Mouse (Mus musculus) adrenal gland, adult 8-10 months (tissue): ENCODE results near the gene Ppp1r13l. TPM values are rescaled to one million over a fixed set of nuclear protein-coding genes. Genes with fewer than 3 reads are reported as not detected.
A peak's percentile ranks its signal among the peaks of the same experiment; 100 is the strongest.

Experiments
- DNase-seq: peaks from one replicate; pipeline ENCODE4 v3.0.0; 2022
- total RNA-seq, 4 experiments: library from RNA; stranded (reverse); gene quantifications; 2 replicates each; pipeline ENCODE4 v1.2.4; 2022

The Ppp1r13l gene
- total RNA-seq, 4 experiments from 2014 or later: 6.4 to 12.5 (median 8.4) TPM

DNA sequence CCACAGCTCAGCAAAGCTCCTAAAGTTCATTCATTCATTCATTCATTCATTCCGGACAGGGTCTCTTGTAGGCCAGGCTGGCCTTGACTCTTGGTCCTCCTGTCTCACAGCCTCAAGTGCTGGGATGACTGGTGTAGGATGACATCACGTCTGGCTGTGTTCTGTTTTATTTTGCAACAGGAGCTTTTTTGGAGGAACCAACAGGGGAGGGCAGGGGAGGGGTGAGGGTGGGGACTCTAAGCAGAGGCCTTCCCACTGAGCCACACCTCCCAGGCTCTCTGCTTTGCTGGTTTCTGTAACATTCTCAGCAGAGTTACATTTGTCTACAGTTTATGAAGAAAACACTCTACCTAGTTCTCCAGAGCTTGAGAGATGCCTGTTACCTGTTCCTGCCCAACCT lies 21.5 kb upstream of the Ppp1r13l start:
- no peak for DNase-seq

DNA sequence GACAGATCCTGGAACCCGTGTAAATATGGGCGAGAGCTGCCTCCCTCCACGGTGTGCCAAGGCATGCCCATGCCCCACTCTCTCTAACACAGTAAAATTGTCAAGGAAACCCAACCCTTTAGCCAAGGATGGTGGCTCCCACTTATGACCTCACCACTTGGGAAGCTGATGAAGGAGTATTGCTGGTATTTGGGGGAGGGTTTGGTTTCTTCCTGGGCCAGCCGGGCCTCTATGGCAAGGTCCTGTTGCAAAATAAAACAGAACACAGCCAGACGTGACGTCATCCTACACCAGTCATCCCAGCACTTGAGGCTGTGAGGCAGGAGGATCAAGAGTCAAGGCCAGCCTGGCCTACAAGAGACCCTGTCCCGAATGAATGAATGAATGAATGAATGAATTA lies 21.0 kb upstream of the Ppp1r13l start:
- DNase-seq: no peak

DNA sequence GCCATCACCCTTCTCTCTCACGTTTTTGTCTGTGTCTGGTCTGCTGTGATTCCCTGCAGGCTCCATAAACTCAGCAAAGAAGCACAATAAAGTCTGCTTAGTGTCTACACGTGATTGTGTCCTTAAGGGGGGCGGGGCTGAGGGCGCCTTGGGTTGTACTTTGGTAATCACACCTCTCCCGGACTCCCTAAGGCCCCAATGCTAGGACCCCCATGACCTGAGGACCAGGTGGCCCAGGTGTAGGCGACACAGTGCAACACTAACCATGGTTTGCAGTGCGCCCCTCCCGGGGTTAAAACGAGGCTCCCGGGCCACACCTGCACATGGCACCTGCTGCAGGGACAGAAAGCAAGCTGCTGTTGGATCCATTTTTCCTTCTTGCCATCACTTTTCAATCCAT lies 18.3 kb upstream of the Ppp1r13l start:
- no peak for DNase-seq

DNA sequence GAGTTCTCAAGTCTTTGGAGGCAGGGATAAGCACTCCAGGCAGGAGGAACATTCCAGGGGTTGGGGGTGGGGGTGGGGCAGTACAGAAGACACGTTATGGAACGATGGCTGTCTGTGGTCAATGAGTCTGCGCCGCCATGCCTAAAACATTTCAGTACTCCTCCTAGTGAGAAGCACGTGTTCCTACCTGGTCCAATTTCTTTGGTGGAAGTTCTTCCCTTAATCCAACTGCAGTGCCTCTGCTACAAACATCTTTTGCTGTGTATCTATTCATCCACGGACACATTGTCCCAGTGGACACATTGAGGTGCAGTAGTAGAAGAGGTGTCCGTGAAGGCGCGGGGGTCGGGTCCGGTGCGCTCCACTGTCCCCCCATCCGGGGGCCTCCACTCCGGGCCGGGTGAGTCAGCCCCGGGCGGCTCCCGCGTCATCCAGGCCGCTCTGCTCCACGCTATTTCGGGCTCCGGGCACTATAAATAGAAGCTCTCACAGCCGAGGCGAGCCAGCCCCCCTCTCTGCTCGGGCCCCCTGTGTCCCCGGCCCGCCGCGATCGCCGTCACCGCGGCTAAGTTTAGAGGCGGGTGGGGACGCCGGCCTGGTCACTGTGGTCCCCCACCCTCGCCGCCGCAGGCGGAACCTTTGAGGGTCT lies 17.7 kb upstream of the Ppp1r13l start:
- no peak for DNase-seq

DNA sequence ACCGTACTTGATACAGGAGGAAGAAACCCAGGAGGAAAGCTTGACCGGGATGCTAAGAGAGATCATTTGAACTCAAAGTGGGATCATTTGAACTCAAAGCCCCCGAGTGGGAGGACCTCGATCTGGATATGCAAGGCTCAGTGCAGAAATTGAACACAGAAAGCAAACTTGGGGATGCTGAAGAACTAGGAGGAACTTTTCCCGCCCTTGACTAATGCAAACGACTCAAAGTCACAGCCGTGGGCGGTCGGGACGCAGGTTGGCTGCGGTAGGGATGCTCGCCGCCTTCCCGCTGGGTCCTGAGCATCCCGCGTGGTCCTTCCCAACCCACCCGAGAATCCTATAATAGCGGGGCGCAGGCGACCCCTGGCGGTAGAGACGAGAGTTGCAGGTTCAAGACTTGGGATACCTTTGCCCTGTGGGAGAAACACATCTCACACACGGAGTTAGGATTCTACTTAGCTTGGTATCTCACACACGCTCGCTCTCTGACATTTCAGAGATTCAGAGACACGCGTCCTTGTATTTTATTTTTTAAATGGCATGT lies 17.0 kb upstream of the Ppp1r13l start:
- DNase-seq: peak; percentile 72

DNA sequence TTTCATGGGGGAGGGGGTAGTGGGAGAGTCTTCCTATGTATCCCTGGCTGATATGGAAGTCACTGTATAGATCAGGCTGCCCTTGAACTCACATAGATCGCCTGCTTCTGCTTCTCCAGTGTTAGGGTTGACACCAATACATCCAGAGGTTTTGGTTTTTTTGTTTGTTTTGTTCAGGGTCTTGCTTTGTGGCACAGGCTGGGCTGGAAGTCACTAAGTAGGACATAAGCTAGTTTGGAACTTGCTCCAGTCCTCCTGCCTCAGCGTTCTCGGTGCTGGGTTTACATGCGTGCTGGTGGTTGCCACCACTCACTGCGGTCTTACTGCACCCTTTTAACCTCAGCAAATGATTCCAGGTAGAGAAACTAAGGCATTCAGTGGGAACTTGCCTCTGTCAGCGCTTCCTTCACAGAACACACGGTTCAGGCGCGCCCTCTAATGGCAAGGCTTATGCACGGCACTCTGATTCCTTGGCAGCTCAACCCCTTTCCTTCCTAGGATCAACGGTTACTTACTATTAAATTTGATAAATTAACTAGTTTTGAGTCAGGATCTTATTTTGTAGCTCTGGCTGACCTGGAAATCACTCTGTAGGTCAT lies 16.2 kb upstream of the Ppp1r13l start:
- no peak for DNase-seq

DNA sequence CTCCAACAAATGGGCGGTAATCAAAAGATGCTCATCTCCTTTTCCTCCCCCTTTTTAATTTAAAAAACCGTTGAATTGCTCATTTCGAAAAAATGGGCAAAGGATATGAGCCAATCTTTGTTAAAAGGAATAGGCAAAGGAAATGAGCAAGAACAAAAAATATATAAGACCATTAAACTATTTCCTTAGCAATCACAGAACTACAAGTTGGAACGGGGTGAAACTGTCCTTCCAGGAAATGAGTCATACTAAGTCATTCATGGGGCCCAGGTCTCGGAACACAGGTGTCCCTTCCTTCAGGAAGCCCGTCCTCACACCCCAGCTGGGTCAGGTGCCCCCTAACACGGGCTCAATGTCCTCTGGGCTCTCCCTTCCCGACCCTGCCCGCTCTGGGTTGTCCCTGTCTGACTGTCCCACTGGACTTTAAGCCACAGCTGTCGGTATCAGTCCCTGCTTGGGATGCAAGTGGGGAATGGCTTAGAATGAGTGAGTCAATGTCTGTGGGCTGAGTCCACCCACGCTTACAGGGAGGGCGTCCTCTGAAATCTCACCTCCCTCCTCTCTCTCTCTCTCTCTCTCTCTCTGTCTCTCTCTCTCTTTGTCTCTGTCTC lies 15.2 kb upstream of the Ppp1r13l start, which contains the start of gene Ercc1:
Gene Ercc1 (plus strand): TSS at position 542 of the 611 bp plus-strand sequence.
- DNase-seq: no peak

DNA sequence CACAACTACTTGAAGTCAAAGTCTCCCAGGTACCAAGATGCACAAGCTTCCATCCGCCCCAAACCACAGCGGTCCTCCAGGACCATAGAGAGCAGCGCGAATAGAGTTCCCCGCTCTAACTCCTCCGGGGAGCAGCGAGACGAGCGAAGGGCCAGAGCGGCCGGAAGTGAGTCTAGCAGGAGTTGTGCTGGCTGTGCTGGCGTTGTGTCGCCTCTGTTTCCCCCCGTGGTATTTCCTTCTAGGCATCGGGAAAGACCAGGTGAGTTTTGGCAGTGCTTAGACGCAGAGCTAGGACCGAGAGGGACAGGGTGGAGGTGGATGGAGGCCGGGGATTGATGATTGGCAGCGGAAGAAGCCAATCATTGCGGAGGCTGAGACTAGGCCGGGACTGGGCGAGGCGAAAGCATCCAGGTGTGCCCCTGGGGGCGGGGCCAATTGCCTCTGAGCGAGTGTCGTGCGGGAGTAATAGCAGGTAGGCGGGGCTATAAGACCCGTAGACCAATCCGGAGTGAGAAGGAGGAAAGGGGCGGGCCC lies 14.5 kb upstream of the Ppp1r13l start:
- DNase-seq: peak; percentile 94

DNA sequence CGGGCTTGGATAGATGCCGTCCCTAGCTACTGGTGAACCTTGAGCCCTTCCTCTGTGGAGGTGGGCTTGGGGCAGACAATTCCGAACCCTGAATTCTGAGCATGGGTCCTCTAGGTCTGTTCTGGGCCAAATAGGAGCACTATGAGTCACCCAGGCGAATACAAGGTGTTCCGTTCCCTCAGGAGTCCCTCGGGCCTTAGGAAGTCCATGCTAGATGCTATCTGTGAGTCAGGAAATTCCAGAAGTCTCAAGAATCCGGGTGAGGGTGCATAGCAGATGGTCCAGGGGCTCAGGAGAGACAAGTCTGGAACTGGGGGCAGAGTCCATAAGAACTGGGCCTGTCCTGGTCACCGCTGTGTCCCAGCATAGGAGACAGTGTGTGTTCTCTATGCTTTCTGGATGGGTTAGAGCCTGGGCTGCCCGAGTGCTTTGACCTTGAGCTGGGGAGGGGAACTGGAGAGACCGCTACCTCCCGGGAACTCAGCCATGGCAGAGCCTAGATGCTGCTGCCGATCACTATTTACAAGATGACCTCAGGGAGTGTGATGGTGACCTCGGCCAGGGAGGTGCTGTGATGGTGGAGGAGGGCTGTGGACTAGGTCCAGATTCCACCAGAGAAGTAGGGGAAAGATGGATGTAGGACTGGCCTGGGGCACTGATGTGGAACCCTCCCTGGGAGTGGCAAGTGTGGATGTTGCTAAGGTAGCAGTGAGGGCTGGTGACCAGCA lies 10.2 kb upstream of the Ppp1r13l start:
- no peak for DNase-seq

DNA sequence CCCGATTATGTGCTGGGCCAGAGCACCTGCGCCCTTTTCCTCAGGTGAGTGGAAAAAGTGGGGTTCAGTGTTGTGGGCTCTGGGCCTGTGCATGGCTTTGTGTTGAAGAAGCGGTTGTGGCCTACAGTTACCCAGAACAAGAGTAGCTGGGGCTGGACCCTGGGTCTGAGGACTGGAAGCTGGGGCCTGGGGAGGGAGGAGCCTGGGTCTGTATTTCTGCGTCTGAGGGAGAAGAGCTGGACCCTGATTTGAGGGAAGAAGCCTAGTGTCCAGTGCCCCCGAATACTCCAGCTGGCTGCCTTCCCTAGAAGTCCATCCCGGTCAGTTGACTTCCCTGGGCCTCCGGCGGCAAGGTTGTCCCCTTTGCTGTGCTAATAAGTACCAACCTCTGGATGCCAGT lies 9.3 kb upstream of the Ppp1r13l start:
- DNase-seq: no peak

DNA sequence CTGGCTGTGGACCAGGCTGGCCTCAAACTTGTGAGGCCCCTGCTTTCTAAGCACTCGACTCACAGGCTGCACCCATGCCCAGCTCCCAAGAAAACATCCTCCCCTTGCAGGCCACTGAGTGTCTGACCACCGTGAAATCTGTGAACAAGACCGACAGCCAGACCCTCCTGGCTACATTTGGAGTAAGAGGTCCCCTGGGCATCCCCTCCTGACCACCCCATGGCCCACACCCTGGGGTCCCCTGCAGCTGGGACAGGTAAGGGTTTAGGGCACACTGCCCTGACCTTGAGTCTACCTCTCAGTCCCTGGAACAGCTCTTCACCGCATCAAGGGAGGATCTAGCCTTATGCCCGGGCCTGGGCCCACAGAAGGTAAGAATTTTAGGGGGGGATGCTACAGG lies 4.6 kb upstream of the Ppp1r13l start:
- no peak for DNase-seq

DNA sequence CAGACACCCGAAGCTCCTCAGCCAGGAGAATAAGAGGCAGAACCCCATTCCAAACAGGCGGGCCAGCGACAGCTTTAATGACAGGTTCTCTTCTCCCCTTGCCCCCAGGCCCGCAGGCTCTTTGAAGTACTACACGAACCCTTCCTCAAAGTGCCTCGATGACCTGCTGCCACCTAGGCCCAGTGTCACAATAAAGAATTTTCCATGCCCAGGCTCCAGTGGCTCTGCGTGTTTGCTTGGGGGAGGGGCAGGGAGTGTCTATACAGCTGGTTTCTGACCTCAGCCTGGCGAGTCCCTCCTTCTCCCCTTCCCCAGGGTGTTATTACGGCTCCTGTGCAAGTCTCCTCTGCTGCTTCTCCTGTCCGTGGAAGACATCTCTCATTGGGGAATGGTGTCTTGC lies 3.2 kb upstream of the Ppp1r13l start:
- no peak for DNase-seq

DNA sequence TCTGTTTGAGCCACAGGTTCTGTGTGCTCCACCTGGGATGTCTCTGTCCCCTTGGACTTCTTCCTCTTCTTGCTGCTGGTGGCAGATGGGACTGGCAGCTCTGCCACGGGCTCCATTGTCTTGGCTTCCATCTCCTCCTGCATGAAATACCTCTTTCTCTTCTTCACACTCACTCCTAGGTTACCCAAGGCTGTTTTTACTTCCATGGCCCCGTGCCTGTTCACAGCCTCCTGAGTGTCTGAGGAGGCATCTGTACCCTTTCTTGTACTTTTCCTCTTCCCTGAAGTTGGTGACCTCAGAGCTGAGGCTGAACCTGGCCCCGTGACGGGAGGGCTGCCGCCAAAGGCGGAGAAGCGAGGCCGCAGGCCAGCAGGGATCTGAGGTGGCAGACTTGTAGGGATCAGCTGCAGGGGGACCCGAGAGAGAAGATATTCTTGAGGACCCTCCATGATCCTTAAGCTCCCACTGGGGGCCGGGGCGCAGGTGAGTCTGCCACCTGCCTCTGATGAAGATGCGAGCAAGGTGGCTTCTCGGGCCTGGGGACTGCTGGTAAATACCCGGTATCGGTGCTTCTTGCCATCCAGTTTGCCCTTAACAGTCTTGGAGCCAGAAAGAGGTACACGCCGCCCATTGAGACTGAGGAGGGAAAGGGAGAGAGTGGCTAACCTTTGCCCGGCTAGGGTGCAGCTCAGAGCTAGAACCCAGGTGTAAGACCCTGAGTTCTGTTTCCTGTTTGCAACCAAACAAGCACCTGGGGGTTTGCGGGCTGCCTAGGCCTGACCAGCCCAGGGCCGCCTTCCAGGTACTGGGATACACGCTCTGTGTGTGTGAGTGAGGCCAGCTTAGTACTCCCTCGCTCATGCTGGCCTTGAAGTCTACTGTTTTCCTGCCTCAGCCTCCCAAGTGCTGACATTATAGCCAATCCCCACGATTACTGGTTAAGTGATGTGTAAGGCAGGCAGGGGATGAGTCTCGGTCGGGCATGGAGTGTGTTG lies 1.9 kb upstream of the Ppp1r13l start:
- DNase-seq: no peak

DNA sequence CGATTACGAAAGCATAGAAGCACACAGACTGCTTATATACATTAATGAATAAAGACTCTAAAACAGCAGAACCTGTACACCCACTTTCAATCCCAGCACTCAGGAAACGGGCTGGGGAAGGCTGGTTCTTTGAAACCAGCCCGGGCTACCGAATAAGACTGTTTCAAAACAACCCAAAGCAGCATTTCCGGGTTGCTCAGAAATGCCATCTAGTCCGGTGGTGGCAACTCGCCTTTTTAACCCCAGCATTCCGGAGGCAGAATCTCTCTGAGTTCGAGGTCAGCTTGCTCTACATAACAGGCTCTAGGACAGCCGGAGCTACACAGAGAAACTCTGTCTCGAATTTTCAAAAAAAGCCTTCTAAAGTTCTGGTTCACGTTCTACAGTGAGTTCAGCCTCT lies 915 bp upstream of the Ppp1r13l start:
- no peak for DNase-seq

DNA sequence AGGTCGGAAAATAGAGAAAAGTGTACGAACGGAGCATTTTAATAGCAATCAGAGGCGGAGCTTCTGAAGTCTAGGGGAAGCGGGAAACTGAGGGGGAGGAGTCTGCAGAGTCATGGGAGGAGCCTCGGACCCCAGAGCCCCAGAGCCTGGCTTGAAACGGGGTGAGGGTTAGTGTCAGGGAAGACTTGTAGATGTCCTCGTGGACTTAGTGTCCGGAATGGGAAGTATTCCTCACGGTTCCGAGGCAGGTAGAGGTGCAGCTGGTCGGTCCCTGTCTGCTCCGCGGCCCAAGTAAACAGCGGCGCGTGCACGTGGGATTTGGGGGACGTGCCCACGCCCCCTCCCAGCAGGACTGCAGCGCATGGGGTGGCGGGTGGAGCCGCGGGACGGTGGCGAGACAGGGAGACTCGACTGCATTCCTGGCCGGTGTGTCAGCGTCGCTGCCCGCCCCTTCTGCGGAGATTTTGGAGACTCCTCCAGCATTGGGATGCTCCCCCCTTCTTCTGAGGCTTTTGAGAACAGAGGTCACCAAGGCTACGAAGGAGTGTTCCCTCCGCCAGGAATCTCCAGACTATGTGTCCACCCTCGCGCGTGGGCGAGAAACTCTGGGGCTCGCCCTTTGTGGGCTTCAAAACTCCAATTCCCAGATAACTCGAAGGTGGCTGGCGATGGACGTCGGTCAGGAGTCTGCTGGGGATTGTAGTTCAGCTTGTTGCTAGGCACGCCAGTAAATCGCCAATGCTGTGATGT lies 518 bp downstream of the Ppp1r13l start:
- peak; percentile 74 for DNase-seq

DNA sequence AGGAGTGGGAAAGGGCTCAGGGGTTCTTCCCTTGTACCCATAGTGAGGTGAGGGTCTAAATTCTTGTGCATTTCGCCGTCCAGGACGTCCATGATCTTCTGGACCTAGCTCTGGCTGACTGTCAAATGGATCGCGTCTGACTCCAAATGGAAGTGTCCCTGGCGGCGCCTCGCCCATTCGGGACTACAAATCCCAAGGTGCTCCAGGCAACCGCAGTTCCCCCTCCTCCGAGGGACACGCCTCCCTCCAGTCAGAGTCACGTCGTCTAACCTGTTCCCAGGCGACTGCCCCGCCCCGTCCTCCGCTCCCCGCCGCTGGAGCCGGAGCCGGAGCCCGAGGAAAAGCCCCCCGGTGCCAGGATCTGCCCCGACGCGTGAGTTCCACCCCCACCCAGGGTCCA lies 1.4 kb downstream of the Ppp1r13l start:
- DNase-seq: peak; percentile 95

DNA sequence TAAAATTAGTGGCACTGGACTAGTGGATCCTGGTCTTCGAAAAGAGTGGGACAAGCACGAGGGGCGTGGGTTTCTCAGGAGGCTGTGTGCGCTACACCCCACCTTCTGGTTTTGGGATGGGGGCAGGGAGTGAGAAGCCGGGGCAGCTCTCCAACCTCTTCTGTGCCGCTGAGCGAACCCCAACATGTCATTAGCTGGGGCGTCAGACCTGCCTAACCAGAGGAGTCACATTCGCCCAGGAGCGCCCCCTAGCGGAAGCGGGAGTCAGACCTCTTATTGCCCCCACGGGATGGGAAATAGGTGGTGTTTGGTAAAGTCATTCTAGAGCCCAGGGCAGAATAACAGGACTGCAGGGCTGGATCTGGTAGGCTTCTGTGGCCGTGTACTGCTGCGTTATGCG lies 2.2 kb downstream of the Ppp1r13l start:
- DNase-seq: peak; percentile 72

DNA sequence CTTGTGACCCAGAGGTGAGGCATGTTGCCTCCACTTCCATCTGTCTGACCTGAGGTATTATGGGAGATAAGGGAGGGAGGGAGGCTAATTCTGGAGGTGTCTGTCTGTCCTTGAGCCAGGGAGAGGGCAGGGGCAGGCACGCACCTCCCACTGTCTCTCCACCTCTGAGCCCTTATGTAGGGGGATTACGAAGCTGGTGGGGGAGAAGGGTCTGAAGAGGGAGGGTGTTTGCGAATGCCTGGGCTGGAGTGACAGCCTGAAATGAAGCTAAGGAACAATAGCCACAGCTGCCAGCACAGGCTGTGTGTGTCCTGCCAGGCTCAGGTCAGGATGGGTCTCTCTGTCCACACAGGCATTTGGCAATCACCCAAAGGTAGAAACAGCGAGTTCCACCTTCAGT lies 2.7 kb downstream of the Ppp1r13l start:
- DNase-seq: no peak

DNA sequence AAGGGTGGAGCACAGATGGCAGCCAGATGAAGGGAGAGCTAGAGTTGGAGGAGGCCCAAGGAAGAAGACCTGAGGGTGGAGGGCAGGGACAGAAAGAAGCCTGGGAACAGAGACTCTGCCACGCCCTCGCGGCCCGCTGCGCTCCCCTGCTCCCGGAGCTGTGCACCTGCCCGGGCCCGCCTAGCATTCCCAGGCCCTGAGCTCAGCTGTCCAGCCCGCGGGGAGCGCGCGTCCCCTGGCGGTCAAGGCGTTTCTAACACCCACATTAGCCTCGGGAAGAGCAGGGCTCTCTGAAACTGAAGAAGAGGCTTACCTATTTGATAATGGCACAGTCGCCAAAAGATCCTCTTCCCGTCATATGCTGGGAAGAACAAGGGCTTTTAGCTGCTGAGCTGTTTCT lies 4.3 kb downstream of the Ppp1r13l start:
- no peak for DNase-seq

DNA sequence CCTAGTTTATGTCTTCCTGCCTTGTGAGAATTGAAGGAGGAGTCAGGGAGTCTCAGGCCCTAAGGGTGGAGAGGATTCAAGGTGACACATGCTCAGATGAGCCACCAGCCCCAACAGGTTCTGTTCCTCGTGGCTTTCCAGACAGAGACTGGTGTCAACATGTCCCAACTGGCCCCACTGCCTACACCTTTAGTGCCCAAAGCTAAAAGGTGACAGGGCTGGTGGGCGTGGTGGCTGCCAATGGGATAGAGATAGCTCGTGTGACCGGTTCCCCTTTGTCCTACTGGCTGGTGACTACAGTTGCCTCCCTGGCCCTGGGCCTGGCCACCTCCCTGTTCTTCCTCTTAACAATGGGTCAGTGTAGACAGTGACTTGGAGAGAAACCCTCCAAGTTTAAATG lies 5.8 kb downstream of the Ppp1r13l start:
- DNase-seq: no peak

DNA sequence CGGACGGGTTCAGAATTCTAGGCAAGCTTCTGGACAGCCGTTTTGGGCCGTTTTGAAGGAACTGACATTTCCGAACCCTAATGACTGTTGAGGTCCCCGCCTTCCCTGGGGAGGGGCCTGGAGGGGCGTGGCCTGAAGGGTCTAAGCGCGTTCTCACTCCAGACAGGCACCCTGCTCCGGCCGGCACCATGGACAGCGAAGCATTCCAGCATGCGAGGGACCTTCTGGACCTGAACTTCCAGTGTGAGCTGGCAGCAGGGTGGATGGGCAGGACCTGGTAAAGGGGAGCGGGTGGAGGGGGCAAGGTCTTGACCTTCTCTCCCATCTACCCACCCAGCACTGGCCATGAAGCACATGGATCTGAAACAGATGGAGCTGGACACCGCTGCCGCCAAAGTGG lies 8.8 kb downstream of the Ppp1r13l start:
- DNase-seq: peak; percentile 49
